Mouse (Mus musculus): ENCODE results near the gene Ldb3. TPM values are rescaled to one million over a fixed set of nuclear protein-coding genes. Genes with fewer than 3 reads are reported as not detected.

Gene Ldb3
- total RNA-seq, 2 experiments from 2014 or later: 1,336 to 1,359 TPM

DNA sequence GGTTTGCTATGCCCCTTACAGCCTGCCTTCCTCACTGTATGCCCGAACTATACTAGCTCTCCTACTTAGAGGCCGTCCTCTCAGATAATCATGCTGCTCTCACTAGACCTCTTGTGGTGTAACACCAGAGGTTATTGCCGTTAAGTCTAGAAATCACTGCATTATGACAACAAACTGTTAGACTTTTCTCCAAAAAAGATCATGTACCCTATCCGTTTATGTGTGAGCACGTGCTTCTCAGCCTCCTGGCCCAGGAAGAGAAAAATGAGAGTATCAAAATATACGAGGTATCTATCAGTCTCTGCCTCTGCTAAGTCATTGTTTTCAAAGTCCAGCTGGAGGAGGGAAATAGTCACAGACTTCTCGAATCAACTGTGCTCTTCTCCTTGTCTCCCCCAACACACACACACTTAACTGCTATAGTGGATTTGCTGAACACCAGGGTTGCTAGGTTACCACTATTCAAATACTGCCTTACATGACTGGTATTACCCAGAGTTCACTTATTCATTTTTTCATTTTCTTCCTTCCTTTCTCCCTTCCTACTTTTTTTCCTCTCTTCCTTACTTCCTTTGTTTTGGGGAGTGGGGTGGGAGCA lies 79.5 kb downstream of the Ldb3 start:
- DNase-seq: no peak

DNA sequence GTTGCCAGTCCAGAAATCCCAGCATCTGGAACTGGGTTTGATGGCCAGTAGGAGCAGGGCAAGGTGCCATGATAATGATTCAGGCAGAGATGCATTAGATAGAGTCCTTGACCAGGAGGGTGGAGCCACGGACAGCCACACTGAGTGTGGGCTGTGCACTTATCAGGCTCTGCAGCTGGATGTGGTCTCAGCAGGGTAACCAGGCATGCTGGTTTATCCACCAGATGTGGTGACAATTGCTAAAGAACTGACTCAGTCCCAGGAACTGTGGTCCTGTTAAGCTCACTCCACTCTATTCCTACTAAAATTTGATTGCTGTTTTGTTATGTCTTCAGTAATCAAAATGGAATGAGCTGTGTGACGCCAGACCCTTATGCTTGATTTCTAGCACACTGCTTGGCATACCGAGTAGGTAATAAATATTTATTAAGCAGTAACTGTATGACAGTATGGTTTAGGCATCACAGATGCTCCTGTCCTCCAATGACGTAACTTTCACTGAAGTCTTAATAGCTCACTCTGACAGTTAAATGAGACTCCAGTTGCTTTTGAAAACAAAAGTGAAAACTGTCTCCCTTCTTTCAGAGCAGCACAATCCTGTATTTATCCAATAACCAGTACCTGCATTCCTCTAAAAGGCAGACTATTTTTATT lies 80.2 kb downstream of the Ldb3 start:
- DNase-seq: peak; percentile 19

DNA sequence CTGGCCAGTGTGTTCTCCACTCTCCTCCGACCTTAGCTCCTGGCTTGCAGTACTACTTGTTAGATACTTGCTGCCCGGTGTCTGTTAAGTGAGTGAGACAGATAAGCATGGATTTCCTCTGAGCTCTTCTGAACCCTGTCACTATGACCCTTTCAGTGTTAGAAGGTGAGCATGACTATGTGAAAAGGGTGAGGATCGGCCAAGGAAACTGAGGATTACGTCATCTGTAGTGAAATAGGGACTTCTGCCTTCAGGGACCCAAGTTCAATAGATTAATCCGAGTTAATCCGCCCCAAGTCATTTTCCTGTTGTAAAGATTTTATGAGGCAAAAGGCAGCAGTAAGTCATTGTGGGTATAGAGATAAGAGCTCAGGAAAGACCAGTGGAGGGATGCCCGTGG lies 83.2 kb downstream of the Ldb3 start:
- no peak for DNase-seq

DNA sequence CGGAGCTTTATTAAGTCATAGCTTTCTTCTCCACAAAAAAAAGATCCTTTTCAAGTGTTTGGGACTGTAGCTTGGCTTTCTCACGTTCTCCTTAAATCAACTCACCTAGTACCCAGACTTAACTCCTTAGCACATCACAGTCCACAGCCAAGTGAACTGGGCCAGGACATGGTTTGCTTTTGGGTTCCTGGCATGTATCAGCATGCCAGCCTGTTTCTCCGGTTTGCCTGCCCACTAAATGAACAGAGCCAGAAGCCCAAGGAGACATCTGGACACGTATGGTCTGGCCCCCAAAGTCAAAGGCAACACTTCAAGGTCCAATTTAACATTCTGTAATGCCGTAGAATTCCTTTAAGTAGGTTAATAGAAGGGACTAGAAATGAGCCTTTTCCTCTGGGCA lies 84.1 kb downstream of the Ldb3 start:
- DNase-seq: no peak

DNA sequence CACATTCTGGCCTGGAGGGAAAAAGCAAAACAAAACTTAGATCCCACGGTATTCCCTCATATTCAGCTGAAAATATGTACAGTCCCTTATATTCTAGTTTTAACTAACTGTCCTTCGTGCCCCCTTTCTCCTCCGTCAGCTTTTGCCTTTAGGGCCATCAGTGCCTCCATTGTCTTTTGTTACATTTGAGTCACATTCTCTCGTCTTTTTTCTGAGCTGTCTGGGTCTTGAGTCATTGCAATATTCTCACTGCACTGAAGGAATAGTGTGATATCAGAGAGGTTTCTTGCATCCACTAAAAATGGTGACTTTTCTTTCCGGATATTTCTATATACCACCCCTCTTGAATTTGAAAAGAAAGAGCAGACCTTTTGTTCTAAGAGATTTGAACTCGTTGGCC lies 84.7 kb downstream of the Ldb3 start:
- DNase-seq: no peak

DNA sequence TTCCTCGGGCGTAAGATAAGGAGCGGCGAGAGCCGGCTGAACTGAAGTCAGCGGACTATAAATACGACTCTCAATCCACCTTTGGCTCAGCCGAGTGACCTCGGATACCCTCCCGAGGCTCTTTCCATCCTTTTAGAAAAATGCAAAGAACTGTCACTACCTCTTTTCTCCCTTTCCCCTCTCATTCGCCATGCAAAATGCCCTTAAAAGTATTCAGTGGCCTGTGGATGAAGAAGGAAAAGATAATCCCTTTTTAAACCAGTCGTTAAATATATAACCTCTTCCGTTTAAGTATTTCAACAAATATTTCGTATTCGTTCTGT lies 85.2 kb downstream of the Ldb3 start, which contains the start of gene Bmpr1a:
TSS of gene Bmpr1a (minus strand) at position 17 of the 323 bp plus-strand sequence.
- no peak for DNase-seq

DNA sequence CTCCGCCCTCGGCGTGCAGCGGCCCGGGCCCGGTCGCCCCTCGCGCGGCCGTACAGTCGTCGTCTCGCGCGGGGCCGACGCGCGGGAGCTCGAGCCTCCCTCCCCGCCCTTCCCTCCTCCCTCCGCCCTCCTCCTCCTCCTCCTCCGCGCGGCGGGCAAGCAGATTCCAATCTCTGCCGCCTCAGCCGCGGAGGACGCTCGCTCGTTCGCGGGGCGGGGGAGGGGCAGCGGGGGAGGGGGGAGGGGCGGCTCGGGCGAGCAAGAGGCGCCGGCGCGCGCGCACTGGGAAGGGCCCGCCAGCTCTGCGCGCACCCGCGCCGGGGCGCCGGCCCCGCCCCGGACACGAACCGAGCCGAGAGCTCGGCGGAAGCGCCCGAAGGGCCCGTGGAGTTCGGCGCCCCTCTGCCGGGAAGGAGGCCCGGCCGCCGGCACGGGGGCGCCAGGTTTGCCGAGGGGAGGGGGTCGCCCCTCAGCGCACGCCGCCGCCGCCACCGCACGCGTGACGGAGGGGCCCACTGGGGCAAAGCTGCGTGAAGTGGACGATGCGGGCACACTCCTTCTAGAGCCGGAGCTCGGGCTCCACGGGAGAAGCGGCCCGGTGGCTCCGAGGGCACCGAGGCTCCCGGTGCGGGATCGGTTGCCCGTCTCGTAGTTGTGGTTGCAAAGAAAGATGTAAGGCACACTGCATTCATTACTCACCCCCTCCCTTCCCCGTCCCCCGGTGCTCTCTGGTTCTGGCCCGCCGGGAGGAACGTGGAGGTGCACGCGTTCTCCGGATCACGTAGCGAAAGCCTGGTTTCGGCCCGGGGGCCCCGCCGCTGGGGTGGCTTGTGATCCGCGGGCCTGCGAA lies 85.8 kb downstream of the Ldb3 start:
- peak; percentile 88 for DNase-seq

DNA sequence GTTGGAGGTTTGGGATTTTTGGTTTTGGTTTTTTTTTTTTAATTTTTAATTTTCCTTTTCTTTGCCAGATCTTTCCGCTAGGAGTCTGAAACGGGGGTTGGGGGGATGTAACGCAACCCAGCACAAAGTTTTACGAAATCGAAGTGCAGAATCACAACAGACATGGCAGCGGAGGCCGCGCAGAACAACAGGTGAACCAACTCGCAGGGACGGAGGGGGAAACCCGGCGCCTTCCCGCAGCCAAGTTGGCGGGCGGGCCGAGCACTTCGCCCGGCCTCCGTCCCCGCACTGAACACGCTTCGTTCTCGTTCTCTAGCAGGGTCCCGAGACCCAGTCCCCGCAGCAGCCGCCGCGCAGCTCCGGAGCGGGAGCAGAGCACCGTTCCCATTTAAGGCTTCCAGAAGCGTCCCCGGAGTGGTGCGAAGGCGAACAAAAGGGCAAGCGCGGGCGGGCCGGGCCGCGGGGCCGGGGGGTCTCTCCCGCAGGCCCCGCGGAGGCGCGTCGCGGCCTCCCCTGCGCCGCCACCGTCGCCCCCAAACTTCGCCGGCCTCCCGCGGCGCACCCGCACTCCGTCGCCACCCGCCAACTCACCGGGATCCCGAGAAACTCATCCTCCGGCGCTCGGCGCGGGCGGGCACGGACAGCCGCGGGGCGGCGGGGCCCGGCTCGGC lies 86.5 kb downstream of the Ldb3 start:
- peak; percentile 57 for DNase-seq

DNA sequence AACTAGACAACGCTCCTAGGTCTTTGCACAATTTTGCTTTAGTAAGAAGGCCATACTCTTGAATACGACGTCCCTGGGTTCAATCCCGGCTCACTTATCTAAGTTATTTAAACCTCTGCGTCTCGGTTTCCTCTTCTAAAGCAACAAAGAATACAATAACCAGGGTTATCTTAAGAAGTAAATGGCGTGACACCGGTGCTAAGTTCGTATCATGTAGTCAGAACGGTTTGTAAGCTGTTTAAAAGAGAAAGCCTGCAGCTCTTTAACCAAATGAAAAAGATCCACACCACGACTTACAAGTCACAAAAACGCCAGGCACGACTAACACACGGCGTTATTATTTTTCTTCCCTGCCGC lies 87.1 kb downstream of the Ldb3 start:
- DNase-seq: no peak

DNA sequence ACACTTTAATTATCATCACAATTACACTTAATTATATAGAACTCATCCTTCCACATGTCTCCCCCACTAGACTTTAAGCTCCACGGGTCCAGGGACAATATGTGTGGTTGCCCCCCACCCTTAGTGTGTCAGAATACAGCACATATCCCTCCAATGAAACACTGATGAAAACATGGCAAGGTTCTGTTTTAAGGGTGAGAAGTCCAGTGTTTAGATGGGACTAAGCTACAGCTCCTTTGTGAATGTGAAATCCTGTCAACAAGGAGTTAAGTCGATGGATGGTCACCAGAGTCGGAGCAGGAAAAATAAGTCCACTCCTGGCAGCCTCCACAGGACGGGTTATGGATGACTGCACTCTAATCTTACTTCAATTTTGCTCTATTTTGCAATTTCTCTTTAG lies 88.2 kb downstream of the Ldb3 start:
- DNase-seq: no peak

DNA sequence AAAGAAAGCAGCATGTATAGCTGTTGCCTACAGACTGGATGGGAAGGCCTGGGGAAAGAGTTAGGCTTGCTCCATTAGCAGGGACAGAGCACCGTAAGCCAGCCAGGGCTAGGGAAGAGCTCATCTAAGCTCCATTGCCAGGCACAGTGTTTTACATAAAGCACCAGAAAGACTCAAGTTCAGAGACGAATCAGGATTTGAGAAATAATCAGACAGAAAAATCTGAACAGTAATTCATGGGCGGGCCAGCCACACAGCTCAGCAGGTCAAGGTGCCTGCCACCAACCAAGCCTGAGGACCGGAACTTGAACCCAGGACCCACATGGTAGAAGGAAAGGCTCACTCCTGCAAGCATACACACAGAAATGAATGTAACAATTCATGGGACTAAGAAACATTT lies 88.8 kb downstream of the Ldb3 start:
- no peak for DNase-seq

DNA sequence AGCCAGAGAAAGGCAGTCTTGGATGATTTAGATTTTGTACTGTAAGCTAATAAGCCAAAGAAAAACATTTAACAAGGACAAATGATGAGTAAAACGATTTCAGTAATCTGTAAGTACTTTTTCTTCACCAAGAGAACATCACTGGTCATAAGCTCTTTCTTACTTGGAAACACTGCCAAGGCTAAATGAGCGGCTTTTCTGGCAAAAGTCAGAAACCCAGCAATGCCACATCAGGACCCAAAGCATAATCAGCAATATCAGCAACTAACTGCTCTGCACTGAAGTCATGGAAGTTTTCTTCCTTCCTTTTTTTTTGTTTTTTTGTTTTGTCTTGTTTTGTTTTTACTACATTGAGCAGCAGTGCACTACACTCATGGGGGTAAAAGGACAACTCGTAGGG lies 91.1 kb downstream of the Ldb3 start:
- DNase-seq: no peak

DNA sequence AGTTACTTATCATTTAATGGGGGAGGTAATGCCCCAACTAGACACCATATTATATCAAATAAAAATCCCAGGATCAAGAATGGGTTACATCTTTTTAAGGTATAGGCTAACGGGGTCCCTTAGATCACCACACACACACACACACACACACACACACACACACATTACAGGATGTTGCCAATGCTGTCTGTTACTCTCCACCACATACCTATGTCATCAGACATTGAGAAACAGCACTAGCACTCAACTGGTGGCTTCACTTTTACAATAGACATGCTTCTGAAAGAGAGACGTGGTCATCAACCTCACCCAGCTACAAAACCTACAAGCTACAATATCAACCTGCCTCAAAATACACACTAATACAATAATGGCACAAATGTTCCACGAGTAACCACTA lies 94.8 kb downstream of the Ldb3 start:
- DNase-seq: no peak

DNA sequence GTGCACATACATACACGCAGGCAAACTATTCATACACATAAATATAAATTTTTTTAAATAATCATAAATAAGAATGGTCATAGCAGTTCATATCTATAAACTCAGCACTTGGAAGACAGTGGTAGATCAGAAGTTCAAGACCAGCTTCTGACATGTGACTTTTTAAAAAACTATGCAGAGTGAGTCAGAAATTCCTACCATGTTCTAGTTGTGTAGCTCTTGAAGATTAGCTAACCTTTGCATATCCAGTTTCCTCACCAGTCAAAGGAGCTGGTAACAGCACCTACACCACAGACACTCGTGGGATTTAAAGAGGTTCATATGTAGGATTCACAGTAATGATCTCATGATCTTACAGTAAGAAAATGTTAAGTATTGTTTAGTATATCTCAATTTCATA lies 95.8 kb downstream of the Ldb3 start:
- DNase-seq: no peak

DNA sequence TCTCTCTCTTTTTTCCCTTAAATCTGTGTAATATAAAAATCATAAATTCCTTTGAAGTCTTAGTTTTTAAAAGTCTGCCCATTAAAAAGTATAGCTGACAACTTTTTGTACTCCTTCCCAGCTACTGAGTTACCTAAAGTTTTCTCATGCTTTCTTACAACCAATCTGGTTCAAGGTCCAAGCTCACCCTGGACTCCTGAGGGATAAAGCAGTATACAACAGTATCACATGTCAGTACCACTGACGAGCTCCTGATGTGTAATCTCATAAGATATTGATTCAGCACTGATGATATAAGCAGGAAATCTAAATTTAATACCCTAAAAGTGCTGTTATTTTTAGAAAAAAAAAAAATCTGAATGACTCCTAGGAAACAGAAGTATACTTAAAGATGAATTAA lies 97.5 kb downstream of the Ldb3 start:
- DNase-seq: no peak

DNA sequence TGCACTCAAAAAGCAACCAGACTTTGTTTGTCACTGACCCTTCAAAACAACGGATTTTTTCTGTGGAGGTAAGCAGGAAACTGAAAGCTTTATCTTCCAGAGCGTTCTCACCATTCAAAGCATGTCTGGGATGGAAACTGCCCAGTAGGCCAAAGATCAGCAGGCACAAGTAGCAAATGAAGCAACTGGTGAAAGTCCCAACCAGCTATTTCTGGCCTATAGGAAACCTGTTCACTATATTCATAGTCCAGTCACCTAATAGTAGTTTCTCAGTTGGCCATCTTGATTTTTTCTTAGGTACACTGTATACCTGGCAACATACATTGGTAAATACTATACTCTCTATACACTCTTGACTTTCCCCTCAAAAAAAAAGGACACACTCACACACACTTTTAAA lies 98.6 kb downstream of the Ldb3 start:
- DNase-seq: no peak

DNA sequence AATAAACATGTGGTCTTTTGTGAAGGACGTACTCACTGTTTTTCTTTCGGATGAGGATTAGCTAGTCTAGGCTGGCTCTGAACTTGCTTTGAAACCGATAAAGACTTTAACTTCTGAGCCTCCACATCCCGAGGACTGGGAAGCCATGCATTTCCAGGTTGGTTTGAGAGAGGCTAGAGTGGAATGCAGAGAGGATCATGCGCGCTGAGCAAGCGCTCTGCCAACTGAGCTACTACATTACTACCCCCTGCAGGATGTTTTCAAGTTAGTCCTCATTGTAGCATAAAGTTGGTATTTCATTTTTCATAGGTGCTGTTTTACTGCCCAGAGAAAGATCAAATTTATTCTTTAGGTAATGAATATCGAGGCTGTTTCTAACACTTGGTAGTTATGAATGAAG lies 102.3 kb downstream of the Ldb3 start:
- DNase-seq: no peak

DNA sequence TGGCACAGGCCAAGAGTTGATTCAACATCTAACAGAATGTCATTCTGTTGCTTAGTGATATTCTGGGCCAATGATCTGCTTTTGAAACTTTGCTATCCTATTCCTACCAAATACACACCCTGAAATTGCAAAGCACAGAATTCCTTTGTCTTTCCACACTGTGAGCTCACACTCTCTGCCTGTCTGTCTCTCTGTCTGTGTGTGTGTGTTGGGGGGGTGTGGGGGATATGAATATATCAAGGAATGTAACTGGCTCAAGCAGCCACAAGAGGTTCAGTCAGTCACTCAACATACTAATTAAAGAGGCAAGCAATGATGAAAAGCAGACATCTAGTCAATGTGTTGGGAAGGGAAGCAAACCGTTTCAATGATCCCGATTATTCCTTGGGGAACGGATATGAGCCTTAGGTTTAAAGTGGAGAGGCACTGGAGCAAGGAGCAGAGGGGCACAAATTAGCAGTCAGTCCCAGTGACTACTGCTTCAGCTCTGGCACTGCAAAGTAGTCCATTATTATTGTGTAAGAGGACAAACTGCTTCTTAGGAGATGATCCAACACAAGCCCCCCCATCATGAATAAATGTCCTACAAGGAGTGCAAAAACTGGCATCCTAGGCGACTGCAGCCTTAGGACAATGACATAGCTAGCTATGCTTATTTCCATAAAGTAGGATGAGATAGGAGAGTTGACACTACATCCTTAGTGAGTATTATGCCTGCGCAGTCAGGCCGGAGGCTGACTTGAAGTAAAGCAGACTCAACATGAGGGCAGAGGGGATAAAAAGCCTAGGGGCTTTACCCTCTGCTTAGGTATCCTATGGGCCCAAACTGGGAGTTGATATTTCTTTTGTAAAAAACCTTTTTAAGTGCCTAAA lies 104.8 kb downstream of the Ldb3 start:
- no peak for DNase-seq

Data from gastrocnemius, postnatal 10 days (tissue).